Mouse (Mus musculus) MEL (cell line): ENCODE measurements at regions not wholly inside any gene's neighbourhood (a gene's known extent, or its start where the extent isn't known, plus 50 kb on each side); places are given as distances from the start of the nearest gene placed in this dataset.

Experiments
- DNase-seq: peaks from one replicate; pipeline ENCODE4 v3.0.0; 2011; ENCODE audit warnings: low read depth, low spot score
- H3K27ac ChIP-seq: 2 replicates; pipeline ENCODE4 v1.5.1; 2012; ENCODE audit warnings: low read depth, mild to moderate bottlenecking, control low read depth, low read length, moderate library complexity; ENCODE audit not compliant: control insufficient read depth
- H3K27me3 ChIP-seq, 2 experiments: fragments of 150-350 bp in 1 of 2; sonication (generic) in 1 of 2; 2 replicates each; pipeline ENCODE4 v1.6.1; 2012; ENCODE audit warnings: low read length in 2 of 2, mild to moderate bottlenecking in 2 of 2, improper control_type of control experiment in 1 of 2, moderate library complexity in 1 of 2; ENCODE audit not compliant: insufficient read depth in 2 of 2, control insufficient read depth in 1 of 2
- H3K36me3 ChIP-seq, 2 experiments: 2 replicates each; pipeline ENCODE4 v1.6.1; 2012 to 2014; ENCODE audit warnings: low read length in 2 of 2, improper control_type of control experiment in 1 of 2, inconsistent platforms in 1 of 2, mild to moderate bottlenecking in 1 of 2; ENCODE audit not compliant: insufficient read depth in 2 of 2, control insufficient read depth in 1 of 2
- H3K4me1 ChIP-seq, 2 experiments: fragments of 150-350 bp in 1 of 2; sonication (generic) in 1 of 2; 2 replicates each; pipeline ENCODE4 v1.6.1; 2012; ENCODE audit warnings: low read length in 2 of 2, improper control_type of control experiment in 1 of 2, mild to moderate bottlenecking in 1 of 2; ENCODE audit not compliant: insufficient read depth in 2 of 2, control insufficient read depth in 1 of 2
- H3K4me3 ChIP-seq, 2 experiments: fragments of 150-350 bp in 1 of 2; sonication (generic) in 1 of 2; 2 replicates each; pipeline ENCODE4 v1.5.1; 2012; ENCODE audit warnings: low read depth in 2 of 2, low read length in 2 of 2, mild to moderate bottlenecking in 2 of 2, moderate library complexity in 2 of 2, control low read depth in 1 of 2, improper control_type of control experiment in 1 of 2; ENCODE audit not compliant: control insufficient read depth in 1 of 2, insufficient read depth in 1 of 2
- H3K79me2 ChIP-seq: 2 replicates; pipeline ENCODE4 v1.6.1; 2012; ENCODE audit warnings: mild to moderate bottlenecking, low read length, moderate library complexity; ENCODE audit not compliant: control insufficient read depth, poor library complexity, insufficient read depth
- H3K9ac ChIP-seq: 2 replicates; pipeline ENCODE4 v1.6.1; 2012; ENCODE audit warnings: low read depth, mild to moderate bottlenecking, control low read depth, low read length, moderate library complexity; ENCODE audit not compliant: control insufficient read depth, poor library complexity, severe bottlenecking
- H3K9me3 ChIP-seq: fragments of 150-350 bp; sonication (generic); replicated peaks from 2 replicates; pipeline ENCODE4 v1.6.1; 2012; ENCODE audit warnings: mild to moderate bottlenecking, low read length, improper control_type of control experiment, moderate library complexity; ENCODE audit not compliant: insufficient read depth
- BHLHE40 ChIP-seq: IDR thresholded peaks from 2 replicates; pipeline ENCODE4 v1.6.1; 2012; ENCODE audit warnings: low read depth, mild to moderate bottlenecking, inconsistent platforms, low read length, improper control_type of control experiment, borderline replicate concordance
- CHD2 ChIP-seq: IDR thresholded peaks from 2 replicates; pipeline ENCODE4 v1.6.1; 2011; ENCODE audit warnings: low read length, improper control_type of control experiment
- CTCF ChIP-seq, 3 experiments: IDR thresholded peaks in 2 of 3; conservative IDR thresholded peaks in 1 of 3; 2 replicates each; pipeline ENCODE4 v1.5.1; 2011 to 2012; ENCODE audit warnings: low read length in 3 of 3, low read depth in 2 of 3, mild to moderate bottlenecking in 2 of 3, improper control_type of control experiment in 1 of 3, inconsistent platforms in 1 of 3, mixed read lengths in 1 of 3, moderate library complexity in 1 of 3; ENCODE audit not compliant: control insufficient read depth in 1 of 3, insufficient read depth in 1 of 3, poor library complexity in 1 of 3, severe bottlenecking in 1 of 3
- E2F4 ChIP-seq: IDR thresholded peaks from 2 replicates; pipeline ENCODE4 v1.6.1; 2011; ENCODE audit warnings: low read depth, low read length, improper control_type of control experiment, borderline replicate concordance
- ELF1 ChIP-seq: IDR thresholded peaks from 2 replicates; pipeline ENCODE4 v1.6.1; 2014; ENCODE audit warnings: low read depth, mild to moderate bottlenecking, inconsistent platforms, low read length, improper control_type of control experiment, moderate library complexity
- HCFC1 ChIP-seq: IDR thresholded peaks from 2 replicates; pipeline ENCODE4 v1.6.1; 2012; ENCODE audit warnings: low read depth, mild to moderate bottlenecking, inconsistent platforms, low read length, improper control_type of control experiment, moderate library complexity
- KAT2A ChIP-seq: conservative IDR thresholded peaks from 2 replicates; pipeline ENCODE4 v1.6.1; 2012; ENCODE audit warnings: low read depth, low read length, improper control_type of control experiment, inconsistent platforms
- MEF2A ChIP-seq: IDR thresholded peaks from 2 replicates; pipeline ENCODE4 v1.6.1; 2014; ENCODE audit warnings: low read depth, mild to moderate bottlenecking, inconsistent platforms, low read length, improper control_type of control experiment; ENCODE audit not compliant: poor library complexity, insufficient replicate concordance, severe bottlenecking; ENCODE audit errors: extremely low read depth
- MXI1 ChIP-seq: IDR thresholded peaks from 2 replicates; pipeline ENCODE4 v1.6.1; 2011; ENCODE audit warnings: mild to moderate bottlenecking, low read depth, low read length, improper control_type of control experiment
- MYC ChIP-seq: IDR thresholded peaks from 2 replicates; pipeline ENCODE4 v1.6.1; 2011; ENCODE audit warnings: low read depth, mild to moderate bottlenecking, low read length, improper control_type of control experiment, moderate library complexity
- NELFE ChIP-seq: IDR thresholded peaks from 2 replicates; pipeline ENCODE4 v1.6.1; 2011; ENCODE audit warnings: low read depth, low read length, improper control_type of control experiment
- NRF1 ChIP-seq: IDR thresholded peaks from 2 replicates; pipeline ENCODE4 v1.6.1; 2014; ENCODE audit warnings: low read depth, mild to moderate bottlenecking, inconsistent platforms, low read length, improper control_type of control experiment, moderate library complexity; ENCODE audit not compliant: poor library complexity, insufficient read depth, severe bottlenecking
- POLR2A ChIP-seq, 2 experiments: IDR thresholded peaks; 2 replicates each; pipeline ENCODE4 v1.6.1; 2011 to 2012; ENCODE audit warnings: low read length in 2 of 2, mild to moderate bottlenecking in 2 of 2, control low read depth in 1 of 2, improper control_type of control experiment in 1 of 2, low read depth in 1 of 2, moderate library complexity in 1 of 2; ENCODE audit not compliant: control insufficient read depth in 1 of 2, insufficient read depth in 1 of 2, poor library complexity in 1 of 2
- POLR2AphosphoS5 ChIP-seq: IDR thresholded peaks from 2 replicates; pipeline ENCODE4 v1.6.1; 2012; ENCODE audit warnings: low read depth, borderline replicate concordance, mild to moderate bottlenecking, inconsistent platforms, low read length, moderate library complexity, mixed read lengths
- RAD21 ChIP-seq: IDR thresholded peaks from 2 replicates; pipeline ENCODE4 v1.6.1; 2011; ENCODE audit warnings: mild to moderate bottlenecking, low read depth, low read length, improper control_type of control experiment
- RCOR1 ChIP-seq: IDR thresholded peaks from 2 replicates; pipeline ENCODE4 v1.6.1; 2012; ENCODE audit warnings: low read depth, mild to moderate bottlenecking, inconsistent platforms, low read length, improper control_type of control experiment
- SMC3 ChIP-seq: IDR thresholded peaks from 2 replicates; pipeline ENCODE4 v1.6.1; 2011; ENCODE audit warnings: low read depth, low read length, improper control_type of control experiment
- TAL1 ChIP-seq: IDR thresholded peaks from 2 replicates; pipeline ENCODE4 v1.6.1; 2012; ENCODE audit warnings: mild to moderate bottlenecking, inconsistent platforms, low read length, moderate library complexity, mixed read lengths
- TCF12 ChIP-seq: IDR thresholded peaks from 2 replicates; pipeline ENCODE4 v1.6.1; 2014; ENCODE audit warnings: low read depth, mild to moderate bottlenecking, inconsistent platforms, low read length, improper control_type of control experiment, moderate library complexity
- UBTF ChIP-seq: IDR thresholded peaks from 2 replicates; pipeline ENCODE4 v1.6.1; 2012; ENCODE audit warnings: low read depth, mild to moderate bottlenecking, inconsistent platforms, low read length, improper control_type of control experiment, moderate library complexity, borderline replicate concordance; ENCODE audit not compliant: insufficient read depth
- USF1 ChIP-seq: IDR thresholded peaks from 2 replicates; pipeline ENCODE4 v1.6.1; 2014; ENCODE audit warnings: low read depth, mild to moderate bottlenecking, inconsistent platforms, low read length, improper control_type of control experiment, moderate library complexity
- ZC3H11A ChIP-seq: IDR thresholded peaks from 2 replicates; pipeline ENCODE4 v1.6.1; 2012; ENCODE audit warnings: low read depth, mild to moderate bottlenecking, inconsistent platforms, low read length, improper control_type of control experiment
- ZMIZ1 ChIP-seq: IDR thresholded peaks from 2 replicates; pipeline ENCODE4 v1.6.1; 2012; ENCODE audit warnings: low read depth, mild to moderate bottlenecking, inconsistent platforms, low read length, improper control_type of control experiment, moderate library complexity
- ZNF384 ChIP-seq: IDR thresholded peaks from 2 replicates; pipeline ENCODE4 v1.6.1; 2012; ENCODE audit warnings: low read depth, mild to moderate bottlenecking, inconsistent platforms, low read length, improper control_type of control experiment

- Histone ChIP-seq H3K4me3 (no peak overlapping the region), H3K27ac (no peak overlapping the region), H3K36me3 (no peaks in the 10 kb centered on the region), H3K9me3 (no peaks in the 10 kb centered on the region), H3K4me1 (no peaks in the 10 kb centered on the region), H3K79me2 (no peaks in the 10 kb centered on the region), H3K9ac (no peak overlapping the region), H3K27me3 (no peaks in the 10 kb centered on the region)
- TF ChIP-seq ZC3H11A (no peak), RCOR1 (no peak), BHLHE40 (no peak), NELFE (no peak), ZMIZ1 (no peak), USF1 (no peak), E2F4 (no peak), MYC (no peak), TCF12 (no peak), POLR2AphosphoS5 (no peak), CTCF (IDR thresholded peaks at IDR 0.05 in 2 of 3, conservative IDR thresholded peaks at IDR 0.05 in 1 of 3; ENCODE audit: control insufficient read depth in 1 of 3, insufficient read depth in 1 of 3, low read depth in 2 of 3, low read length in 3 of 3, poor library complexity in 1 of 3, severe bottlenecking in 1 of 3) (no peak), MXI1 (no peak), RAD21 (no peak), HCFC1 (no peak), UBTF (no peak), TAL1 (no peak), MEF2A (no peak), ELF1 (no peak), NRF1 (no peak)
- DNase-seq = no peak
Measured at GRCm38 (mm10) chr7:36548007-36548406, 149.9 kb upstream of the Tshz3 start.

- Histone ChIP-seq H3K36me3 (no peaks in the 10 kb centered on the region), H3K4me1 (no peaks in the 10 kb centered on the region), H3K4me3 (no peak overlapping the region), H3K79me2 (no peaks in the 10 kb centered on the region), H3K27ac (no peak overlapping the region), H3K27me3 (no peaks in the 10 kb centered on the region), H3K9ac (no peak overlapping the region), H3K9me3 (no peaks in the 10 kb centered on the region)
- TF ChIP-seq POLR2A (IDR thresholded peaks at IDR 0.05; ENCODE audit: control insufficient read depth in 1 of 2, insufficient read depth in 1 of 2, low read depth in 1 of 2, low read length in 2 of 2, poor library complexity in 1 of 2) = no peak
- no peak for TF ChIP-seq SMC3
- TF ChIP-seq KAT2A = no peak
- no peak for TF ChIP-seq NELFE
- no peak for TF ChIP-seq CHD2
- TF ChIP-seq ZNF384 = no peak
- no peak for TF ChIP-seq RCOR1
- TF ChIP-seq NRF1 = no peak
- DNase-seq = no peak
Measured at GRCm38 (mm10) chr7:36548440-36548839, 149.5 kb upstream of the Tshz3 start.
